Mouse (Mus musculus): ENCODE data around the gene Sars2. TPM values are rescaled to one million over a fixed set of nuclear protein-coding genes. Genes with fewer than 3 reads are reported as not detected.

Sars2 gene
- polyA plus RNA-seq, 1 experiment: not detected

DNA sequence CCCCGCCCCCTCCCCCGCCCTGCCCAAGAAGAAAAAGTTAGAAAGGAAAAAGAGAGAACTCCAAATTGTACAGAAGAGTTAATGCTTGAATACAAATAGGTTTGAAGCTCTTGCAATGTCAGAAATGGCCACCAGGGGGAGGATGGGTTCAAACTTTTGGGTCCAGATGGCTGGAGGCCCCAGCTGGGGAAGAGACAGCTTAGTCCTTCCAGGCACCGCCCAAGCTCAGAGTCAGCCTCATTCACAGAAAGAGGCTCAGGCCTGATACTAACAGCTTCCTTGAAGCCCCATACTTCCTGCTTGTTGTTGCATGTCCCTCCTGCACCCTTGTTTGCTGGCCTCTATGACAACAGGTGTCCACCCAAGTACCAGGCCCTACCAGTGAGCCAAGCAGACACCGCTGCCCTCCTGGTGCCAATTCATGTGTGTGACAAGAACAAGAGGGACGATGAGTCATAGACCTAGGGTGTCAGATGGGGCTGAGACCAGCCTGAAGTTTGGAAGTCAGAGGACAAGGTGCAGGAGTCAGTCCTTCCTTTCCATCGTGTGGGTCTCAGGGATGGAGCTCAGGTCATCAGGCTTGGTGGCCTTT, 38.4 kb downstream of the Sars2 start:
- peaks cover 27% of the 10 kb centered on the region for H3K4me1 ChIP-seq (ENCODE audit: control insufficient read depth, insufficient read depth, low read length)
- WGBS: 41% methylated on average over 6 of the region's 6 CpGs
- TF ChIP-seq CTCF (IDR thresholded peaks at IDR 0.05; ENCODE audit: insufficient read depth, low read depth, low read length) (peak; percentile 50), POLR2A (IDR thresholded peaks at IDR 0.05; ENCODE audit: insufficient read depth, low read depth, low read length) (no peak)

DNA sequence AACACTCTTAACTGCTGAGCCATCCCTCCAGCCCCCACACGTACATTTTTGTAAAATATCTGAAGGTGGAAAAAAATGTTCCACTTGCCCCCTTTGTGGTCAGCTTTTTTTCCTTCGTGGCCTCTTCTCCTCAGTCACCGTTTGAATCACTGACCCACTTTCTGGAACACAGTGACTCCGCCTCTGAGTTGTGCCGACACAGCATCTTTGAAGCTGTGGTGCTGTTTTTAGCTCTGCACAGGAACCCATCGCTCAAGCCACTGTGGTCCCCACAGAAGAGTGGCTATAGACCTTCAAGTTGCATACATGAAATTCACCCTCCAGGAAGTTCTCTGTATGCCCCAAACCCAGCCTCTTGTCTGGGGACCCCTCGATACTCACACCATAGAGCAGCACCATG, 39.1 kb downstream of the Sars2 start:
- Histone ChIP-seq H3K4me3 (ENCODE audit: insufficient read depth, low read depth, low read length) (no peak overlapping the region), H3K27ac (ENCODE audit: insufficient read depth, low read depth, low read length) (peak overlapping the region; percentile 12; the same call in 1 of the 2 replicates), H3K4me1 (ENCODE audit: control insufficient read depth, insufficient read depth, low read length) (peaks cover 23% of the 10 kb centered on the region)
- 40% methylated on average over 7 of the region's 7 CpGs for WGBS
- TF ChIP-seq CTCF (IDR thresholded peaks at IDR 0.05; ENCODE audit: insufficient read depth, low read depth, low read length): no peak
- TF ChIP-seq POLR2A (IDR thresholded peaks at IDR 0.05; ENCODE audit: insufficient read depth, low read depth, low read length): no peak

More for the DNA sequence above, 38.4 kb downstream of the Sars2 start:
- H3K27ac ChIP-seq (ENCODE audit: insufficient read depth, low read depth, low read length): peak overlapping the region; percentile 17; the same call in 1 of the 2 replicates
- H3K4me3 ChIP-seq (ENCODE audit: insufficient read depth, low read depth, low read length): no peak overlapping the region

DNA sequence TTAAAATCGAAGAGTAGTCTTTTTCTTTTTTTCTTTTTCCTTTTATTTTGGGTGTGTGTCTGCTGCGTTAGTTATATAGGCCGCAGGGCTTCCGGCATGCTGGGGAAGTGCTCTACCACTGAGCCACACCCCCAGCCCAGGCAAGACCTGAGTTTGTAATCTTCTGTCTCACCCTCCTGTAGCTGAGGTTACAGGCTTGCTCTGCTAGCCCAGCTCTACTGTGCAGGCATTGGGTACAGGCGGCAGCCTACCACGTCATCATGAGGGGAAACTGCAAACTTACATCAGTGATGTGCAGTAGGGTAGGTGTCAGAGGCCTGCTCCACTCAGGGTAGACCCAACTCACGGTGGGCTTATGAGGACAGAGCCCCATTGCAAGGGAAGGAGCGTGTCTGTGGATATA, 39.5 kb downstream of the Sars2 start:
- TF ChIP-seq CTCF (IDR thresholded peaks at IDR 0.05; ENCODE audit: insufficient read depth, low read depth, low read length) (no peak), POLR2A (IDR thresholded peaks at IDR 0.05; ENCODE audit: insufficient read depth, low read depth, low read length) (no peak)
- 75% methylated on average over 8 of the region's 8 CpGs for WGBS
- H3K27ac ChIP-seq (ENCODE audit: insufficient read depth, low read depth, low read length): peak overlapping the region; percentile 12; the same call in 1 of the 2 replicates
- peaks cover 23% of the 10 kb centered on the region for H3K4me1 ChIP-seq (ENCODE audit: control insufficient read depth, insufficient read depth, low read length)
- H3K4me3 ChIP-seq (ENCODE audit: insufficient read depth, low read depth, low read length): no peak overlapping the region

DNA sequence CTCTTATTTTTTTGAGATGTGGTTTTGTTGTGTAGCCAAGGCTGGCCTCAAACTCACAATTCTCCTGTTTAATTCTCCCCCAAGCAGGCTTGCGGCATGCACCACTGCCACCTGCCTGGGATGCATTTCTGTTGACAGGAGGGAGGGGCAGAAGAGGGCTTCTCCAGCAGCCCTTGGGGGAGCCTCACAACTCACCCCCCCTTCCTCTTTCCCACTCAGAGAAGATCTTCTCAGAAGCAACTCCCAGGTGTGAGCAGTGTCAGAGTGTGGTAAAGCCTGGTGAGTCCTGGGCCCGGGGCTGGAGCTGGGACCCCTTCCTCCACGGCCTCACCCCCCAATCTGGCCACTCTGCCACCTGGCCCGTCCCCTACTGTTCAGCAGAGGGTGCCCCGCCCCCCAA, 43.4 kb downstream of the Sars2 start:
- no peak for TF ChIP-seq CTCF (IDR thresholded peaks at IDR 0.05; ENCODE audit: insufficient read depth, low read depth, low read length)
- TF ChIP-seq POLR2A (IDR thresholded peaks at IDR 0.05; ENCODE audit: insufficient read depth, low read depth, low read length): no peak
- no peak overlapping the region for H3K27ac ChIP-seq (ENCODE audit: insufficient read depth, low read depth, low read length)
- H3K4me3 ChIP-seq (ENCODE audit: insufficient read depth, low read depth, low read length): no peak overlapping the region
- 65% methylated on average over 5 of the region's 5 CpGs for WGBS
- H3K4me1 ChIP-seq (ENCODE audit: control insufficient read depth, insufficient read depth, low read length): peaks cover 24% of the 10 kb centered on the region

DNA sequence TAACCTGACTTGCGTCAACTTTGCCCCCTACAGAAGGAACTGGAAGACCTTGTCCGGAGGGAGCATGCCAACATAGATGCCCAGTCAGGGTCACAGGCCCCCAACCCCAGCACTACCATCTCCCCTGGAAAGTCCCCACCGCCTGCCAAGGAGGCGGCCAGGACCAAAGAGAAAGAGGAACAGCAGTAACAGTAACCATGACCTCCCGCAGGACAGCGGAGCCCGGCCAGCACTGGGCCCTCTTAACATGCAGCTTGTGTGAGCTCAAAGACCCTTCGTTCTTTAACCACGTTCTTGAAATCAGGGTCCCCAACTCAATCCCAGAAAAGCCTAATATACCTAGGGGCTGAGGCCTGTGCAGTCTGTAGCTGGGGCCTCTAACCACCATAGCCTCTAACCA, 46.1 kb downstream of the Sars2 start:
- H3K4me1 ChIP-seq (ENCODE audit: control insufficient read depth, insufficient read depth, low read length): peaks cover 12% of the 10 kb centered on the region
- TF ChIP-seq POLR2A (IDR thresholded peaks at IDR 0.05; ENCODE audit: insufficient read depth, low read depth, low read length): no peak
- no peak for TF ChIP-seq CTCF (IDR thresholded peaks at IDR 0.05; ENCODE audit: insufficient read depth, low read depth, low read length)
- H3K4me3 ChIP-seq (ENCODE audit: insufficient read depth, low read depth, low read length): no peak overlapping the region
- no peak overlapping the region for H3K27ac ChIP-seq (ENCODE audit: insufficient read depth, low read depth, low read length)
- 89% methylated on average over 9 of the region's 9 CpGs for WGBS

DNA sequence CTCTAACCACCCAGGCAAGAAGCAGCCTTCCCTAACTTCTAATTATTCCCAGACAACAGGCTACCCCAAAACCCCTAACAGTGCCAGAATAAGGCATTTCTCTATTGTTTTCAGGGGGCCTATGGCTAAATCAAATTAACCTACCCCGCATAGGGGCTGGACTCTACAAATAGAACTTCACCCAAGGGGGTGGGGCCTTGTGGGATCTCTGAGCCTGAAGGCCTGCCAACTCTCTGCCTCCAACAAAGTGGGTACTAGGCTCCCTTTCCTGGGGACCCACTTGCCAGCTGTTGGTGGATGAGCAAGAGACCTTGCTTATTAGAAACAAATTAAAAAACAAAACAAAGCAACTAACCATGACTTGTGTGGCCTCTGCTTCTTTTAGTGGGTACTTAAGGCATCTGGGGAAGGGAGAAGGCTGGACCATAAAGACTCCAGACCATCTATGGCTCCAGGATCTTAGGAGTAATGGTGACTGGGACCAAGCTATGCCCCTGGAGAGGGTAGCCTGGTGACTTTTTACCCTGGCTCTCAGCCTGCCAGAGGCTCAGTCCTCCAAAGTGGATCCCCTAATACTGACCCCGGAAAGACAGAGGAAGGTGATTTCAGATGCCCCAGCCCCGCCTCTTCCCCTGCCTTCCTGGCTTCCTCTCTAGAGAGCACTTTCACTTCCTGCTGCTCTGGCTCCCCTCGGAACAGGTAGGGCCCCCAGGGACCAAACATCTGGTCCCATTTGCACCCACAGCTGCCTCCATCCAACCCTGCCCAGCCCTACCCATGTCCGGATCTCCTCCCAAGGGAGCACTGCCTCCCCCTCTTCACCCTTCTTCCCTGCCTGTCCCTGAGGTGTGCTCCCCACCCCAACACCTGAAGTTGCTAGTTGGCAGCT, 46.8 kb downstream of the Sars2 start, which contains the start of gene Rinl:
Rinl (plus strand) TSS at position 663 of the 889 bp plus-strand sequence.
- no peak within 1 kb of the TSS for H3K4me3 ChIP-seq (ENCODE audit: insufficient read depth, low read depth, low read length)
- WGBS: 75% methylated on average over 5 of the region's 5 CpGs
- peaks cover 12% of the 10 kb centered on the region for H3K4me1 ChIP-seq (ENCODE audit: control insufficient read depth, insufficient read depth, low read length)
- TF ChIP-seq CTCF (IDR thresholded peaks at IDR 0.05; ENCODE audit: insufficient read depth, low read depth, low read length) (no peak), POLR2A (IDR thresholded peaks at IDR 0.05; ENCODE audit: insufficient read depth, low read depth, low read length) (no peak)
- H3K27ac ChIP-seq (ENCODE audit: insufficient read depth, low read depth, low read length): no peak within 1 kb of the TSS

DNA sequence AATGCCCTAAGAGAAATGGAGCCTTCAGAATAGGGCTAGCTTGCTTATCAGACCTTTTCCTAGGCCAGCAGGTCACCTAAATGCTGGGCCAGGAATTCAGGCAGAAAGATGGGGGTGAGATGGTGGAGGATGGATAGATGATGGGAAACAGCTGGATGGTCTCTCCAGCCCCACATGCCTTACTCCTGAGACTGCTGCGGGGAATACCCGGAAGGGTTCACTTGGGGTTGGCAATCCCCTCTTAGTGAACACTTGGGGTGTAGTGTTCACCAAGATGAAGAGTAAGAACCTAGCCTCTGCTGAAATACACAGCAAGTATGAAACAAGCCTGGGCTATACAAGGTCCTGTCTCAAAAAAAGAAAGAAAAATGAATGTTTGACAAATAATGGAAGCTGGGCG, 47.4 kb downstream of the Sars2 start:
- H3K4me3 ChIP-seq (ENCODE audit: insufficient read depth, low read depth, low read length): no peak overlapping the region
- 91% methylated on average over 3 of the region's 3 CpGs for WGBS
- H3K27ac ChIP-seq (ENCODE audit: insufficient read depth, low read depth, low read length): no peak overlapping the region
- TF ChIP-seq CTCF (IDR thresholded peaks at IDR 0.05; ENCODE audit: insufficient read depth, low read depth, low read length): no peak
- TF ChIP-seq POLR2A (IDR thresholded peaks at IDR 0.05; ENCODE audit: insufficient read depth, low read depth, low read length): no peak
- peaks cover 7% of the 10 kb centered on the region; the same call in 1 of the 2 replicates for H3K4me1 ChIP-seq (ENCODE audit: control insufficient read depth, insufficient read depth, low read length)

DNA sequence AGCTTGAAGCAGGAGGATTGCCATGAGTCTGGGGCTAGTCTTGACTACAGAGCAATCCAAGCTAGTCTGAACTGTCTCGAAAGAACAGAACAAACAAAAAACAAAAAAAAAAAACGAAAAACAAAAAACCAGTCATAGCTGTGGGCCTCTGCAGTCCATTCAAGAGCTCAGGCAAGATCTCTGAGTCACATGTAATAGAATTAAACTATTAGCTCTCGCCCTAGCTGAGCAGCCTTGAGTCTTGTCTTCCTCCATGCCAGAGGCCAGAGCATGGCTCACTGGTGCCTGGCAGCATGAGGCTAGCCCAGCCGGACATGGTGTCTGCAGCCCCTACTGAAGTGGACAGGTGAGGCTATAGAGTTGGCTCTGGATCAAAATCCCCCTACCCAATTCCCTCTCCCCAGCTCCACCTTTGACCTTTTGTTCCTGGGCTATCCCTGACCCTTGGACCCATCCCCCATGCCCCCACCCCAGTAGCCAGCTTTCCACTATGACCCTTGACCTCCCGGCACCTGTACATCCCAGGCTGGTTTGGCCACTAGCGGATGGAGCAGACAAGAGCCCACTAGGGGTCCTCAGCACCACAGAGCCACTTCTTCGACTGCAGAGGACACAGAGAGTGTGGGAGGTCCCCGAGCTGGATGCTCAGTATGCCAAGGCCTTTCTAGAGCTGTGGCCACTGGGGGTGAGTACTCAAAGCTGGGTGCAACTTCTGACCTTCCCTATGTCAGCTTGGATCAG, 48.4 kb downstream of the Sars2 start:
- TF ChIP-seq POLR2A (IDR thresholded peaks at IDR 0.05; ENCODE audit: insufficient read depth, low read depth, low read length) (no peak), CTCF (IDR thresholded peaks at IDR 0.05; ENCODE audit: insufficient read depth, low read depth, low read length) (no peak)
- WGBS: 53% methylated on average over 8 of the region's 8 CpGs
- no peak overlapping the region for H3K4me3 ChIP-seq (ENCODE audit: insufficient read depth, low read depth, low read length)
- peaks cover 5% of the 10 kb centered on the region; the same call in 1 of the 2 replicates for H3K4me1 ChIP-seq (ENCODE audit: control insufficient read depth, insufficient read depth, low read length)
- no peak overlapping the region for H3K27ac ChIP-seq (ENCODE audit: insufficient read depth, low read depth, low read length)

All from olfactory bulb, adult 2 months (tissue).